Mouse (Mus musculus): ENCODE results near the gene Dnajb12.

DNA sequence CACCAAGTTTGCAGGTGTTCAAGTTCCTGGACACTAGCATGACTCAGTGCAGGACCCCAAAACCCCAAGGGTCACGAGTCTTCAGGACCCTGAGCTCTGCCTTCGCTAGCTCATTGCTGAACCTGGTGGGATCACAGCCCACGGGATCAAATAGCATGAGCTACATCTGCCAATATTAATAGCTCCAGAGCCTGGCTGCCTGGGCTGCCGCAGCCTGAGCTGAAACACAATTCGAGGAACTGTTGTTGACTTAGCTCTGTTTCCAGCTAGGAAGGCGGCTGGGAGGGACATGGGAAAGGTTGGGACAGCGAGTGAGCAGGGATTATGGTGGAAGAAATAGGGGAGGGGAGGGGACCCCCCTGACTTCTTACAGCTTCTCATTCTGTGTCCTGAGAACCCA, 23.8 kb downstream of the Dnajb12 start:
- no peak for TF ChIP-seq POLR2A (IDR thresholded peaks at IDR 0.05; ENCODE audit: low read depth, low read length)
- no peak for TF ChIP-seq CTCF (conservative IDR thresholded peaks at IDR 0.05 in 1 of 2, IDR thresholded peaks at IDR 0.05 in 1 of 2; ENCODE audit: low read depth in 2 of 2, low read length in 2 of 2)
- TF ChIP-seq KAT2A (IDR thresholded peaks at IDR 0.05; ENCODE audit: insufficient replicate concordance, low read length): no peak
- no peak for TF ChIP-seq ETS1 (conservative IDR thresholded peaks at IDR 0.05; ENCODE audit: low read depth, low read length)
- TF ChIP-seq GABPA (IDR thresholded peaks at IDR 0.05; ENCODE audit: insufficient replicate concordance, low read depth, low read length): no peak
- TF ChIP-seq UBTF (IDR thresholded peaks at IDR 0.05; ENCODE audit: low read depth, low read length): no peak
- no peak for TF ChIP-seq TBP (conservative IDR thresholded peaks at IDR 0.05; ENCODE audit: low read depth, low read length)
- no peak for TF ChIP-seq ELF1 (IDR thresholded peaks at IDR 0.05; ENCODE audit: low read depth, low read length)
- TF ChIP-seq EP300 (IDR thresholded peaks at IDR 0.05; ENCODE audit: low read length): no peak
- TF ChIP-seq JUND (conservative IDR thresholded peaks at IDR 0.05; ENCODE audit: low read depth, low read length): no peak
- TF ChIP-seq MAFK (IDR thresholded peaks at IDR 0.05; ENCODE audit: insufficient replicate concordance, low read length): no peak
